In genomic region chr7:144425953-144426352, GRCm38 (mm10) we compare ENCODE assay signal across 9 mouse cellular contexts. TPM values are rescaled to one million over a fixed set of nuclear protein-coding genes. Genes with fewer than 3 reads are reported as not detected.
A peak's percentile ranks its signal among the peaks of the same experiment; 100 is the strongest.
DNase-seq lines count a peak whose midpoint lies in the region; ATAC-seq and TF ChIP-seq lines count a peak whose summit lies in the region.
"Had no signal": no experiment of that assay in that cellular context is flagged by ENCODE, and none has a peak within 500 bp of the region (broad histone marks: within the 10 kb centered on the region; RNA-seq: fewer than 3 reads in every experiment).

No protein-coding gene starts in this region.

- no peaks in the 10 kb centered on the region for H3K27me3 ChIP-seq in hindbrain, embryonic 13.5 days
- no peaks in the 10 kb centered on the region for H3K27me3 ChIP-seq in lung, embryonic 14.5 days (ENCODE audit: insufficient read depth, low read length)
- no peaks in the 10 kb centered on the region for H3K27me3 ChIP-seq in splenic B cell, adult 2 months (ENCODE audit: control insufficient read depth, insufficient read depth, low read length, poor library complexity, severe bottlenecking)
- H3K27me3 ChIP-seq: neural tube, embryonic 13.5 days had no signal

- TF ChIP-seq CTCF in gastrocnemius, adult 2 months (IDR thresholded peaks at IDR 0.05), result peak; percentile 99
- peak; percentile 97 for TF ChIP-seq CTCF in lung, embryonic 14.5 days (IDR thresholded peaks at IDR 0.05; ENCODE audit: low read depth)

- H3K9ac ChIP-seq in hindbrain, embryonic 13.5 days, result no peak overlapping the region
- H3K9ac ChIP-seq in lung, embryonic 14.5 days, result no peak overlapping the region
- H3K9ac ChIP-seq: neural tube, embryonic 13.5 days had no signal

- peaks cover 10% of the 10 kb centered on the region; the same call in 1 of the 2 replicates for H3K4me1 ChIP-seq in hindbrain, embryonic 13.5 days (replicated peaks)
- no peaks in the 10 kb centered on the region for H3K4me1 ChIP-seq in lung, embryonic 14.5 days (ENCODE audit: insufficient read depth)
- H3K4me1 ChIP-seq: neural tube, embryonic 13.5 days had no signal

- H3K4me2 ChIP-seq in hindbrain, embryonic 13.5 days, result no peak overlapping the region
- no peak overlapping the region for H3K4me2 ChIP-seq in lung, embryonic 14.5 days
- H3K4me2 ChIP-seq: neural tube, embryonic 13.5 days had no signal

- H3K4me3 ChIP-seq in gastrocnemius, adult 2 months, result no peak overlapping the region
- no peak overlapping the region for H3K4me3 ChIP-seq in hindbrain, embryonic 13.5 days
- no peak overlapping the region for H3K4me3 ChIP-seq in lung, embryonic 14.5 days (ENCODE audit: low read depth, low read length)
- H3K4me3 ChIP-seq: neural tube, embryonic 13.5 days had no signal

- H3K9me3 ChIP-seq in hindbrain, embryonic 13.5 days, result no peaks in the 10 kb centered on the region
- H3K9me3 ChIP-seq in lung, embryonic 14.5 days (ENCODE audit: low read depth, low read length), result no peaks in the 10 kb centered on the region
- H3K9me3 ChIP-seq: neural tube, embryonic 13.5 days had no signal

- H3K27ac ChIP-seq in gastrocnemius, adult 2 months, result no peak overlapping the region
- H3K27ac ChIP-seq in hindbrain, embryonic 13.5 days, result peak overlapping the region; percentile 44; the same call in 1 of the 2 replicates
- H3K27ac ChIP-seq in lung, embryonic 14.5 days (ENCODE audit: low read depth), result no peak overlapping the region
- H3K27ac ChIP-seq: neural tube, embryonic 13.5 days had no signal

- DNase-seq in gastrocnemius, adult 2 months, result peak; percentile 58
- DNase-seq in gastrocnemius, adult 8-10 months (ENCODE audit: low spot score in 2 of 2), result no peak
- peak; percentile 64 for DNase-seq in urinary bladder, postnatal 14 days (ENCODE audit: low spot score)
- no peak for DNase-seq in urinary bladder, postnatal 4 days (ENCODE audit: low spot score in 2 of 2)
- peak; percentile 66 for DNase-seq in embryo, embryonic 10 days (ENCODE audit: low spot score)
- peak; percentile 82 for DNase-seq in lung, embryonic 14.5 days
- peak; percentile 54 for DNase-seq in splenic B cell, adult 2 months (ENCODE audit: low read depth, low spot score)

- peaks cover 11% of the 10 kb centered on the region for H3K36me3 ChIP-seq in hindbrain, embryonic 13.5 days
- no peaks in the 10 kb centered on the region for H3K36me3 ChIP-seq in lung, embryonic 14.5 days (ENCODE audit: insufficient read depth)
- H3K36me3 ChIP-seq in splenic B cell, adult 2 months (ENCODE audit: control insufficient read depth, insufficient read depth, low read length, poor library complexity, severe bottlenecking), result no peaks in the 10 kb centered on the region

- WGBS in hindbrain, embryonic 13.5 days, result 7% methylated on average over 8 of the region's 8 CpGs
- WGBS in lung, embryonic 14.5 days, result 8% methylated on average over 8 of the region's 8 CpGs

- intact Hi-C loops in gastrocnemius, adult 2 months (cut with DNase I), result loop anchor here (1.0 to 10.0 kb wide), 2 partner anchors 209 to 351 kb away; no protein-coding TSS in a partner anchor

- no peak; the same call in 1 of the 2 replicates for ATAC-seq in hindbrain, embryonic 13.5 days (ENCODE audit: low FRiP score)
- peak; percentile 34; the same call in 1 of the 2 replicates for ATAC-seq in lung, embryonic 14.5 days (ENCODE audit: insufficient read depth)

RNA-seq across cellular contexts. Expression of gene Cttn, which starts 44.9 kb away (rescaled TPM):
- total RNA-seq in gastrocnemius, adult 2 months (2021), result 10 to 100 TPM; 16.3 to 20.7 TPM
- 10 to 100 TPM; 16.6 to 19.3 (median 17.9) TPM for total RNA-seq in gastrocnemius, adult 8-10 months (2022)
- polyA plus RNA-seq in hindbrain, embryonic 13.5 days (2015; fragmentation: Nextera tagmentation; extraction: Ambion mirVana), result 181 and 185 TPM in 2 replicates
- polyA plus RNA-seq in lung, embryonic 14.5 days (2014; fragmentation: Nextera tagmentation; extraction: Ambion mirVana), result 161 and 170 TPM in 2 replicates

Comparison
In these comparisons a context has a peak if more than half of its experiments do, and no peak if none do; other contexts are left out.
1. DNase-seq: peak in gastrocnemius, adult 2 months (single experiment), urinary bladder, postnatal 14 days (single experiment), embryo, embryonic 10 days (single experiment), lung, embryonic 14.5 days (single experiment) and splenic B cell, adult 2 months (single experiment); none in gastrocnemius, adult 8-10 months (0 of 2) and urinary bladder, postnatal 4 days (0 of 2).